Mouse (Mus musculus) telencephalon, adult 2 months (tissue): ENCODE measurements around the gene Vmn1r122.
"Not testable (repeated sequence)": the region's sequence is repeated elsewhere in the genome, so short reads cannot be mapped to it uniquely, and the experiment has no call there.

ENCODE experiments used
- DNase-seq: peaks from one replicate; pipeline ENCODE4 v3.0.0-alpha.2; 2011; ENCODE audit warnings: low read depth, low spot score

Vmn1r122 gene

DNA sequence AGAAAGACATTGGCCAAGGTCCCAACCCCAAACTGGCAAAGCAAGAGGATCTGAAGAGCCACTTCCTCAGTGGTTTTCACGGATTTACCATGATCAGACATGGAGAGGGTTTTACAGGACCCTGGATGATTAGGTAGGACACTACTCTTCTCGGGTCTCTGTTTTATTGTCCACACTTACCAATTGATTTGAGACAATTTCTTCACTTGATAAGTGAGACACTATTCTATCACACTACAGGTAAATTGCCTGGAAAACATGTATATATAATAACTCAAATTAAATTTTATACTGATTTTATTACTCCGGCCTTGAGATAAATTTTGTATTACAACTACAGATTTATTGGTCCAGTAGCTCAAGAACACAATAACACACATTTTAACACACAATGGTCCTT, at the start of gene Vmn1r122:
Vmn1r122 (minus strand) TSS at position 101 of the 400 bp plus-strand sequence.
- not testable (repeated sequence) for DNase-seq

GRCm38 (mm10) chr7:21161885-21162284, 28.0 kb upstream of the Vmn1r122 start, which contains the start of gene Vmn1r123:
Vmn1r123 (plus strand) TSS chr7:21162185.
- DNase-seq: not testable (repeated sequence)

- DNase-seq: not testable (repeated sequence)
These were observed 35.5 kb downstream of the Vmn1r122 start, which contains the start of gene Vmn1r121 for GRCm38 (mm10) chr7:21098413-21098812. Vmn1r121 (minus strand) TSS chr7:21098513.
